Mouse (Mus musculus): ENCODE data around the gene C1qtnf2. TPM values are rescaled to one million over a fixed set of nuclear protein-coding genes. Genes with fewer than 3 reads are reported as not detected.
A peak's percentile ranks its signal among the peaks of the same experiment; 100 is the strongest.

C1qtnf2 gene
- total and polyA plus RNA-seq, 3 experiments = 4.7 to 7.8 (median 5.3) TPM

DNA sequence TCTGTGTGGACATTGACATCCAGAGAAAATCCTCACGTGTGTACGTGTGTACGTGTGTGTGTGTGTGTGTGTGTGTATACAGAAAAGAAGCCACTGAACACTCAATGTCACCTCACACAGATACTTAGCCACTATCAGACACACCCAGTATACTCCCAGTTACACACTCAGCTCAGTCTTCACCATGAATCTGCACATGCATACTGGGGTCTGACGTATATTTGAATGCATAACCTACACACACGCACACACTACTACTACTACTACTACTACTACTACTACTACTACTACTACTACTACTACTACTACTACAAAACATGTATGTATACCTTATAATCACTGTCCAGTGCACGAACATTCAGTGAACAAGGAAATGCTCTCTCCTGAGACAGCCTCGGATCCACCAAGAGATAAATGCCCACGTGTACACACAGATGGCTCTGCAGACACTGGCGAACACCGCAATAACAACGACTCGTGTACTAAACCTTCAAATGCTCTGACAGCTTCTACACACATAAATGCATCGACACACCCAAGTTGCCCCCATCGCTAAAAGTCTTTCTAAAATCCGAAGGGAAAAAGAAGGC is 346 bp upstream of the C1qtnf2 start:
- Histone ChIP-seq H3K36me3 (ENCODE audit: control insufficient read depth, insufficient read depth, low read length) (peaks cover 2% of the 10 kb centered on the region), H3K9ac (ENCODE audit: low read depth, low read length) (peak overlapping the region; percentile 47; the same call in 1 of the 2 replicates), H3K4me1 (ENCODE audit: control insufficient read depth, insufficient read depth, low read length) (peaks cover 10% of the 10 kb centered on the region), H3K27me3 (ENCODE audit: control insufficient read depth, insufficient read depth, low read length) (no peaks in the 10 kb centered on the region), H3K79me2 (replicated peaks; ENCODE audit: control insufficient read depth, insufficient read depth, low read length) (no peaks in the 10 kb centered on the region), H3K27ac (peak overlapping the region; percentile 63; the same call in 1 of the 2 replicates), H3K4me3 (peak overlapping the region; percentile 43)
- TF ChIP-seq EP300 (IDR thresholded peaks at IDR 0.05; ENCODE audit: insufficient read depth, low read depth, low read length) = no peak
- TF ChIP-seq POLR2A (IDR thresholded peaks at IDR 0.05; ENCODE audit: insufficient read depth, low read depth, low read length) = no peak
- no peak for TF ChIP-seq CTCF (IDR thresholded peaks at IDR 0.05)
- 42% methylated on average over 15 of the region's 15 CpGs for WGBS
- no peak for DNase-seq
- intact Hi-C loops (cut with DNase I) = no loop called here

- 79% methylated on average over 3 of the region's 3 CpGs for WGBS
- no peak overlapping the region for H3K4me3 ChIP-seq
Observed at GRCm38 (mm10) chr11:43479376-43479775, 5.3 kb downstream of the C1qtnf2 start.

GRCm38 (mm10) chr11:43480561-43480960 is 6.5 kb downstream of the C1qtnf2 start:
- H3K4me1 ChIP-seq (ENCODE audit: control insufficient read depth, insufficient read depth, low read length) = peaks cover 15% of the 10 kb centered on the region
- TF ChIP-seq EP300 (IDR thresholded peaks at IDR 0.05; ENCODE audit: insufficient read depth, low read depth, low read length) (no peak), CTCF (IDR thresholded peaks at IDR 0.05) (no peak), POLR2A (IDR thresholded peaks at IDR 0.05; ENCODE audit: insufficient read depth, low read depth, low read length) (no peak)
- H3K36me3 ChIP-seq (ENCODE audit: control insufficient read depth, insufficient read depth, low read length) = peaks cover 3% of the 10 kb centered on the region; the same call in 1 of the 2 replicates
- no peaks in the 10 kb centered on the region for H3K79me2 ChIP-seq (replicated peaks; ENCODE audit: control insufficient read depth, insufficient read depth, low read length)
- no peak for DNase-seq
- no peak overlapping the region for H3K27ac ChIP-seq
- intact Hi-C loops (cut with DNase I) = no loop called here
- 39% methylated on average over 5 of the region's 5 CpGs for whole genome bisulfite sequencing
- no peak overlapping the region for H3K4me3 ChIP-seq
- no peaks in the 10 kb centered on the region for H3K27me3 ChIP-seq (ENCODE audit: control insufficient read depth, insufficient read depth, low read length)
- no peak overlapping the region for H3K9ac ChIP-seq (ENCODE audit: low read depth, low read length)

More at GRCm38 (mm10) chr11:43479376-43479775, 5.3 kb downstream of the C1qtnf2 start:
- no peak for DNase-seq
- no peak overlapping the region for H3K27ac ChIP-seq
- no peak for TF ChIP-seq POLR2A (IDR thresholded peaks at IDR 0.05; ENCODE audit: insufficient read depth, low read depth, low read length)
- no peak for TF ChIP-seq CTCF (IDR thresholded peaks at IDR 0.05)
- TF ChIP-seq EP300 (IDR thresholded peaks at IDR 0.05; ENCODE audit: insufficient read depth, low read depth, low read length) = no peak
- intact Hi-C loops (cut with DNase I) = no loop called here
- peaks cover 13% of the 10 kb centered on the region for H3K4me1 ChIP-seq (ENCODE audit: control insufficient read depth, insufficient read depth, low read length)
- H3K9ac ChIP-seq (ENCODE audit: low read depth, low read length) = no peak overlapping the region
- peaks cover 3% of the 10 kb centered on the region; the same call in 1 of the 2 replicates for H3K36me3 ChIP-seq (ENCODE audit: control insufficient read depth, insufficient read depth, low read length)
- H3K27me3 ChIP-seq (ENCODE audit: control insufficient read depth, insufficient read depth, low read length) = no peaks in the 10 kb centered on the region
- H3K79me2 ChIP-seq (replicated peaks; ENCODE audit: control insufficient read depth, insufficient read depth, low read length) = no peaks in the 10 kb centered on the region

GRCm38 (mm10) chr11:43481672-43482522 is 7.8 kb downstream of the C1qtnf2 start:
- no peak overlapping the region for H3K4me3 ChIP-seq
- 22% methylated on average over 3 of the region's 3 CpGs for WGBS
- no peak overlapping the region for H3K9ac ChIP-seq (ENCODE audit: low read depth, low read length)
- DNase-seq = peak in 1 of 2 experiments; percentile 50
- H3K27me3 ChIP-seq (ENCODE audit: control insufficient read depth, insufficient read depth, low read length) = no peaks in the 10 kb centered on the region
- H3K36me3 ChIP-seq (ENCODE audit: control insufficient read depth, insufficient read depth, low read length) = peaks cover 3% of the 10 kb centered on the region; the same call in 1 of the 2 replicates
- intact Hi-C loops (cut with DNase I) = no loop called here
- no peaks in the 10 kb centered on the region for H3K79me2 ChIP-seq (replicated peaks; ENCODE audit: control insufficient read depth, insufficient read depth, low read length)
- no peak for TF ChIP-seq CTCF (IDR thresholded peaks at IDR 0.05)
- TF ChIP-seq EP300 (IDR thresholded peaks at IDR 0.05; ENCODE audit: insufficient read depth, low read depth, low read length) = 0 out of 2 replicates have a peak, but pooled peaks have one; percentile 33
- TF ChIP-seq POLR2A (IDR thresholded peaks at IDR 0.05; ENCODE audit: insufficient read depth, low read depth, low read length) = no peak
- H3K4me1 ChIP-seq (ENCODE audit: control insufficient read depth, insufficient read depth, low read length) = peaks cover 15% of the 10 kb centered on the region
- no peak overlapping the region for H3K27ac ChIP-seq

DNA sequence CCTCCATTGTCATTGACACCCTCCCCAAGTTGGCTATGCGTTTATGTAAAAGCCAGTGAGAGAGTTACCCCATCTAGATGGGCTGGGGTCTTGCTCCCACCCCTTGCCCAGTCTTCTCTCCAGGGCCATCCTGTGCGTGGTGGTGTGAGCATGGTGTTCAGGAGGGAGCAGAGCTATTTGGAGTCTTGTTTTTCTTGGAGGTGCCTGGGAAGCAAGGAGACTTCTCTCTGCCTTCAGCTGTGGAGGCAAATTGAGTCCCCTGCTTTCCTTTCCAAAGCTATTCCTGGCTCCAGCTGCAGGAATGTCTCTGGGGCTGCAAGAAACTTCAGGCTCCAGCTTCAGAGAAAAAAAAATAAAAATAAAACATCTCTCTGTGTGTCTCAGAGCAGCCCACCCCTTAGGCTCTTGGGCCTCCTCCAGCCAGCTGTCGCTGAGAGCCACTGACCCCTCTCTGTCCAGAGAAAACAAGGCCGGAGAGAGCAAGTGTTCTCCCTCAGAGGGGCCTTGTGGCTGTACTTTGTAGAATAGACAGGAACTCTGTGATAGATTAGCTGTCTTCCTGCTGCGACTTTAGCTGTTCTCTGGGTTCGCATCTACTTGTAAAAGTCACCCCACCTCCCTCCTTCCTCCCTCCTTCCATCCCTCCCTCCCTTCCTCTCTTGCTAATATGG is 9.2 kb downstream of the C1qtnf2 start:
- Histone ChIP-seq H3K79me2 (replicated peaks; ENCODE audit: control insufficient read depth, insufficient read depth, low read length) (no peaks in the 10 kb centered on the region), H3K9ac (ENCODE audit: low read depth, low read length) (no peak overlapping the region), H3K27ac (peak overlapping the region; percentile 65), H3K27me3 (ENCODE audit: control insufficient read depth, insufficient read depth, low read length) (no peaks in the 10 kb centered on the region), H3K4me3 (no peak overlapping the region), H3K4me1 (ENCODE audit: control insufficient read depth, insufficient read depth, low read length) (peaks cover 15% of the 10 kb centered on the region), H3K36me3 (ENCODE audit: control insufficient read depth, insufficient read depth, low read length) (peaks cover 3% of the 10 kb centered on the region; the same call in 1 of the 2 replicates)
- 43% methylated on average over 6 of the region's 6 CpGs for WGBS
- intact Hi-C loops (cut with DNase I) = no loop called here
- DNase-seq = peak; percentile 64 to 71
- TF ChIP-seq CTCF (IDR thresholded peaks at IDR 0.05) (no peak), POLR2A (IDR thresholded peaks at IDR 0.05; ENCODE audit: insufficient read depth, low read depth, low read length) (no peak), EP300 (IDR thresholded peaks at IDR 0.05; ENCODE audit: insufficient read depth, low read depth, low read length) (no peak)

Measured in heart, adult 2 months (tissue).